Mouse (Mus musculus): ENCODE data around the gene Kctd20. TPM values are rescaled to one million over a fixed set of nuclear protein-coding genes. Genes with fewer than 3 reads are reported as not detected.
A peak's percentile ranks its signal among the peaks of the same experiment; 100 is the strongest.

Gene Kctd20
- total RNA-seq, 2 experiments from 2014 or later = 63.8 to 76.9 TPM

DNA sequence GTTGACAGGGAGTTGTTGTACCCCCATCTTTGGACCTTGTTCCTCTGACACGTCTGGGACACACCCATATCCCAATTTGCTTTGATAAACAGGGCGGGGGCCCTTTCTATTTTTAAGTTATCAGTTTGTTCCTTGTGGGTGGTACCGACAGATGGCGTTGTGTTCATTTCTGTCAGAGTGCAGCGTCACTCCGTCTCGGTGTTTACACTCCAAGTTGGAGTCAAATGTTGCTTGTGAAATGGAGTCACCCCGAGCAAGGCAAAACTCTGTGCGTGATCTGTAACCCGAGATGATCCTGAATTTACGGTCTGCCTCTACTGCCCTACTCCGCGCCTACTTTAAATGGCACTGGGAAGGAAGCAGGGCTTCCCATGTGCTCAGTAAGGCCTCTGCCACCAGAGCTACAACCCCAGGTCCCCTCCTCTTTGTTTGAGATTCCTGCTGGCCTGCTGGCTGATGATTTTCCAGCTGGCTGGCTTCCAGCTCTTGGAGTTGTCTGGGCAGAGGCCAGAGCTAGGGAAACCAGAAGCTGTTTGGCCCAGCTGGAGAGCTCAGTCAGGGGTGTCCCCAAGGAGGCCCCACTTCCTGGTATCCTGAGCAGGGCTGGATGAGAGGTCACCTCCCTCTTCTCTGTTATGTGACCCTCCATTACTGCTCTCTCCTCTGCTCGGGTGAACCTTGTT lies 21.2 kb upstream of the Kctd20 start:
- DNase-seq = peak; percentile 98 to 99
- intact Hi-C loops (cut with DNase I) = loop anchor here (2.0 kb wide), 1 partner anchor 20 kb away; the partner anchor contains the start of gene Kctd20

DNA sequence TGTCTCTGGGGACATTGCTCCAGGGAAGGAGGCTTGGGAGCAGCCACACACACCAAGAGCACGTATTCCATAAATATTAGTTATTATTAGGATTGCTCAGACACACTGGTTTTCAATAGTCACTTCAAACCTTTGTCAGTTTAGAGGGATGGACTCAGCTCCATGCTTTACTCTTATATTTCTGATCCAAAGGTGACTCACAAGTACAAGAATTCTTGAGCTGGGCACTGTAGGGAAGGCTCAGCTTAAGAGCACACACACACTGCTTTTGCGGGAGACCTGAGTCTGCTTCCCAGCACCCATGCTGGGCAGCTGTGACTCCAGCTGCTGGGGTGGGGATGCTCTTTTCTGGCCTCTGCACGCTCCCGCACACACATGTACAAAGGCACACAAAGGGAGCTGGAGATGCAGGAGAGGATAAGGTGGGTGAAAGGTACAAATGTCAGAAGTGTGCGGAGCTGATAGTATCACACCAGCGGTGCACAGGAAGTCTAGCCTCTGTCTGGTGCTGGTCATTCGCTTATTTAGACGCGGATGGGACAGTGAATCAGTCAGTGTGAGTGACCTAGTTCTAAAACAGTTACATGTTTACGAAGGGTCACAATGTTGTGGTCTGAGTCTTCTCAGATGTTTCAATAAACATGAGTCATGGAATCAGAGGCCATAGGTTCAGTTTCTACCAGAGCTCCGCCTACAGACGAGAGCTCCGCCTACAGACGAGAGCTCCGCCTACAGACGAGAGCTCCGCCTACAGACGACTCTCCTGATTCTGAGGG lies 20.1 kb upstream of the Kctd20 start:
- DNase-seq = no peak
- intact Hi-C loops (cut with DNase I) = loop anchor here (2.0 kb wide), 1 partner anchor 19 kb away; the partner anchor contains the start of gene Kctd20

DNA sequence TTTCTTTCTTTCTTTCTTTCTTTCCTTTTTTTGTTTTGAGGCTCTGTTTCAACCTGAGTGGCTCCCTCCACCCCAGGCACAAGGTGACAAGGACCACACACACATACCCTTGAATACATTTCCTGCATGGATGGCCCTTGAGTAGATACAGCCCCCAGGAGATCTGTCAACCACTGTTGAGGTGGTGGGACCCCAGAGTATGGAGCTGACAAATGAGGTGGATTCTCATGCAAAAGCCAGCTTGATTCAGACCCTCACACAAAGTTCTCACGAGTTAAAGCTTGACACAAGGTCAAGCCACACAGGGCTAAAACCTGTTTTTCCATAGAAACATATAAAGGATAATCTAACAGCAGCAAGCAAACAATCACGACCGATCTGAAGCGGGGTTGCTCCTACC lies 19.5 kb upstream of the Kctd20 start:
- no peak for DNase-seq

DNA sequence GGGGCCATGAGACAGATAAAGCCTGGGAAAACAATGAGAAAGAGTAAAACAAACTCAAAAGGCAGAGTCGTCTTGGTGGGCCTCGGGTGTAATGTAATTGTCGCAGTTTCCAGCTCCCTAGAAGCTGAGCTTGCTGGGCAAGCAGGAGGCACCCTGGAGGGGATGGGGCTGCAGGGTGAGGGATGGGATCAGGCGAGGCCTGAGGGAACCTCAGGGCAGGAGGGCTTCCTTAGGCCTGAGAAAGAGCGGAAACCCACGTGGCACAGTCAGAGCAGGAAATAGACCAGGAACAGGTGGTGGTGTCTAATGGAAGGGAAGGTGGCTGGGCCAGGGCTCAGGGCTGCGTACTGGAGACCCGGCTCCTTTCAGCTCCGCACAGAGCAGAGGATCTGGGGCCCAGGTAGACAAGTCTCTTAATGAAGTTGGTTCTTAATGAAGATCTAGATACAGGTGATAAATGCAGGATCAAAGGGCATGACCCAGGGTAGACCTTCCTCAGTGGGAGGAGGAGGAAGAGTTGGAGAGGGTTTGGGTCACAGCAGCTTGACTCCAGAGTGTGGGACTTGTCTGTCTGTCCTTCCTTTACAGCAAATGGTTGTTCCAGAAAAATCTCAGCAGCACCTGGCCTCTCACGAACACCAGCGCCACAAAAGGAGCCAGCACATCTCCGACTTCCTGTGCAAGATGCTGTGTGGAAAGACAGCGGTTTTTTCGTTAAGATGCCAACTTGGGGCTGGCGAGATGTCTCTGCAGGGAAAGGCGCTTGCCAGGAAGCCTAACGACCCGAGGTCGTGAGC lies 17.4 kb upstream of the Kctd20 start:
- intact Hi-C loops (cut with DNase I) = no loop called here
- DNase-seq = no peak

More for the DNA sequence above, 19.5 kb upstream of the Kctd20 start:
- intact Hi-C loops (cut with DNase I) = no loop called here

DNA sequence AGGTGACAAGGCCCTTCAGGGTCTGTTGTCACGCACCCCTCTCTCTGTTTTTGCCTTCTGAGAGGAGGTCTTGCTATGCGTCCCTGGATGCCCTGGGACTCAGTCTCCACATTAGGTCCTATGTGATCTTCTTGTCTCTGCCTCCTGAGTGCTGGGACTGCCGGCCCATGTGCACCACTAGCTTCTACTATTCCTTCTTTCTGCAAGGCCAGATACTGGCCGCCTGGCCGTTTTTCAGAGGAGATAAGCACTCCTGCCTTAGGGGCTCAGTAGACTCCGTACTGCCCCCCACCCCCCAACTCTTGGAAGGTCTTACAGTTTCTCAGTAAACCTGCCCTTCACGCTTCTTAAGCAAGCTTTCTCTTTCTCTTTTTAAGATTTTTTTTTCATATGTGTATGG lies 15.6 kb upstream of the Kctd20 start:
- DNase-seq = no peak
- intact Hi-C loops (cut with DNase I) = no loop called here

DNA sequence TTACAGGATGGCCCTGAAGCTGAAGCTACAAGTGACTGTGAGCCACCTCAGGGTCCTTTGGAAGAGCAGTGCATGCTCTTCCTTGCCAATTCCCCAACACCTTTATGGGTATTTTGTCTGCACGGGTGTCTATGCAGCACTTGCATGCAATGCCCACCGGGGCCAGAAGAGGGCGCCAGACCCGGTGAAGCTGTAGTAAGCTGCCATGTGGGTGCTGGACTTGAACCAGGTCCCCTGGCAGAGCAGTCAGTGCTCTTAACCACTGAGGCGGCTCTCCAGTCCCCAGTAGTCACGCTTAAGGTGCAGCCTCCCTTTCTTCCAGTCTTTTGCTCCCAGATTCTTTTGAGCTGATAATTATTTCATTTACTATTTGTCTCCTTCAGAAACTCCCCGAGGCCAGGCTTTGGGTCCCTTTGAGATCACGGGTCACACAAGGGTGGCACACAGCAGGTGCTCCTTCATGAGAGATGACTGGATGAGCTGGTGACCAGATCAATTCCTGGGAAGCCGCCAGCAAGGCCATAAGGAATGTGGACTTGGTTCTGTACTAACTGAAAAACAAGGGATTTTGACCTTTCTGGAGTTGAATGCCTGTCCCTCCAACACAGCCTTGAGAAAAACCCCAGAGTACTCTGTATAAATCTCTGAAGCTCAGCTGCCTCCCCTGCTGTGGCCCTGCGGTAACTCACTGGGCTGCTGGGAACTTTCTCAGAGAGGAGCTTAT lies 15.0 kb upstream of the Kctd20 start:
- intact Hi-C loops (cut with DNase I) = no loop called here
- DNase-seq = peak; percentile 16 to 62

DNA sequence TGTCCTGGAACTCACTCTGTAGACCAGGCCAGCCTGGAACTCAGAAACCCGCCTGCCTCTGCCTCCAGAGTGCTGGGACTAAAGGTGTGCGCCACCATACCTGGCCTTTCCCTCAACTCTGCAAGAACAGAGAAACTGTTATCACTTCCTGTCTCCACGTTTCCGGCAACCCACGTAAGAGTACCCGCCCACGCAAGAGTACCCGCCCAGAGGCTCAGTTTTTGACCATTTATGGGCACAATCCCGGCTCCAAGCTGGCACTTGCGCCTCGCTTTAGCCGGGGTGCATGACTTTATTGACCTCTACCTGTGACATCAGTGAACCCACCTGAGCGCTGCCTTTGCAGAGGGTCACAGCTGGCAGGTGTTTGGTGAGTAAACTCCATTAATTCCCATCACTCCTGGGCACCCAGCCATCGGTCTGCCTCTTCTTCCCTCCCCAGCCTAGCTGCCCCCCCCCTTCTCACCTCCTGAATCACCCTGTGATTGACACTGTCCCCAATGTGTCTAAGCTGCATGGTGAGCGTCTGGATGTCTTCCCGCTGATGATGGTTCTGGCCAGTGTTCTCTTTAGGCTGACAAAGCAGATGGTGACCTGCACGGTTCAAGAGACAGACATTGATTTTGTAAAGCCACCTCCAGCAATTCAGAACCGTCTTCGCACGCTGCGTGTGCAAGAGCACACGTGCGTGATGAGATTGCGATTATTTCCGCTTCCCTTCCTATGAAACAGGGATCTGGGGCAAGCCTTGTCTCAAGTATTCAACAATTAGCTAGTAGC lies 10.8 kb upstream of the Kctd20 start:
- DNase-seq = no peak
- intact Hi-C loops (cut with DNase I) = no loop called here

DNA sequence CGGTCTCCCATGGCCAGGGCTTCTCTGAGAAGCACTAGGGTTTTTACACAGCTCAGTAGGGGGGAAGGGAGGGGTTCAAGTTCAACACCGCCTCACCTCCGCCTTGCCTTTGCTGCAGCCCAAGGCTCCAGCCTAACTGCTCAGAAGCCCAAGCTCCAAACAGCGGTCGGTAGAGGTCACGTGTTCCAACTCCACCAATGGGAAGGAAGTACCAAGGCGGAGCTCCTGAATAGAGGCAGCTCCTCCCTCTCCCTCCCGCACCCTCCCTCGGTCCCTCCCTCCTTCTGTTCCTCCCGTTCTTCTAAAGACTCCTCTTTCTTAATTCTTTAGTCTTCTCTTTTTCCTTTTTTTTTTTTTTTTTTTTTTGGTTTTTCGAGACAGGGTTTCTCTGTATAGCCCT lies 9.6 kb upstream of the Kctd20 start:
- intact Hi-C loops (cut with DNase I) = no loop called here
- DNase-seq = no peak

DNA sequence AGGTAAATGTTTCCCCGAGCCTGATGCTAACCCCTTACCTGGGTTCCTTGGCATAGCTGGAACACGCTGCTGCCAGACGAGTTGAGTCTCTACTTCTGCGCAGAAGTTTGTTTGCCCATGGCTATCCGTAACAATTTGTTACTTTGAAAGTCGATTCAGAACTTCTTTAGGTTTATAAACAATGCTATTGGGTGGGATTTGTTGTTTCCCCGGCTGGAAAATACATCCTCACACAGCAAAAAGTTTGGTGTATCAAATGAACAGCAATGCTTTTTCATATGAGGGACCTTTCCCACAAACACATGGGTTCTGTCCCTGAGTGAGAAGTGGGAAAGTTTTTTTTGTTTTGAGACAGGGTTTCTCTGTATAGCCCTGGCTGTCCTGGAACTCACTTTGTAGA lies 8.0 kb upstream of the Kctd20 start, which contains the start of gene Pxt1:
TSS of gene Pxt1 (minus strand) at position 101 of the 400 bp plus-strand sequence.
- DNase-seq = no peak
- intact Hi-C loops (cut with DNase I) = no loop called here

DNA sequence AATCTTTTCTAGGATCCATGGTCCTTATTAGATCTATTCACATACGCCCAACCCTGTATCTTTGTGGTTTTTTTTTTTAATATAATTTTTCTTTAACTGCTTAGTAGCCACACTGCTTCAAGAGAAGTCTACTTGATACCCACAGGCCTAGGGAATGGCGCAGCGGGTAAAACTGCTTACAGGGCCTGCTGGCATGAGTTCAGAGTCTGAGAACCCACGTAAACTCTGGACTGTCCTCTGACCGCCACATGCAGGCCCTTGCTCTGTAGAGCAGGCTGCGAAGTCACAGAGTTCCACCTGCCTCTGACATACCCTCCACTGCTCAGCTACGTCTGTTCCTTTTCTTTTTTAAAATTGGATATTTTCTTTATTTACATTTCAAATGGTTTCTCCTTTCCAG lies 7.3 kb upstream of the Kctd20 start:
- intact Hi-C loops (cut with DNase I) = no loop called here
- no peak for DNase-seq

DNA sequence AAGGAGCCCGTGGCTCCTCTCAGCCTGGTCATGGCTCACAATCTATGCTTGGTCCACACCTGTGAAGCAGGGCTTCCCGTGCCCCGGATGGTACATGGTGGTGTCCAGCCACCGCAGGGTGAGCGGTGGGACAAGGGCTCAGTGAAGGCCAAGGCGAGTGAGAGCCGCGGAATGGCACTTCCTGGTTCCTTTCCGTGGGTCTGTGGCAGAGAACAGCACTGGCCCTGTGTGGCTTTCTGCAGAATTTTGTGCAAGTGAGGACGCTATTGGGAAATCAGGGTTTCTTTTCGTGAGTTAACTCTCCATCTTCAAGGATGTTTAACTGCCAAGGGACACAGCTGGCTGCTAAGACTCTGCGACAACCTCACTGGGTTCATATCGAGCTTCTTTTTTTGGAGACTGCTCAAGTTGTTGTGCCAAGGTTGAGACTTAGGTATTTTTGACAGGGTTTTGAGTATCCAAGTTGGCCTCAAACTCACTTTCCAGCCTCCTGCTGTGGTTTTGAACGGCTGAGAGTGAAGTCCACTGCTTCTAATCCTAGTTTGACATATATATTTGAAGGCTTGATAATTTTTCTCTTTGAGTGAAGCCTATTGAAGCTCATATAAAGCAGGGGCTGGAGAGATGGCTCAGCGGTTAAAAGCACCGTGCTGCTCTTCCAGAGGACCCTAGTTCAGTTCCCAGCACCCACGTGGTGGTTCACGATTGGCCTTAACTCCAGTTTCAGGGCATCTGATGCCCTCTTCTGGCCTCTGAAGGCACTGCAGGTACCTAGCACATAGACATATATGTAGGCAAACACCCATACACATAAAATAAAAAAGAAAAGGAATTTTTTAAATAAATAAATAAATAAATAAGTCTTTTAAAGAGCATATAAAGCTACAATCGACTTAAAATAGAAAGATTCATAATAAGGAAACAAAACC lies 4.5 kb upstream of the Kctd20 start:
- intact Hi-C loops (cut with DNase I) = no loop called here
- DNase-seq = no peak

DNA sequence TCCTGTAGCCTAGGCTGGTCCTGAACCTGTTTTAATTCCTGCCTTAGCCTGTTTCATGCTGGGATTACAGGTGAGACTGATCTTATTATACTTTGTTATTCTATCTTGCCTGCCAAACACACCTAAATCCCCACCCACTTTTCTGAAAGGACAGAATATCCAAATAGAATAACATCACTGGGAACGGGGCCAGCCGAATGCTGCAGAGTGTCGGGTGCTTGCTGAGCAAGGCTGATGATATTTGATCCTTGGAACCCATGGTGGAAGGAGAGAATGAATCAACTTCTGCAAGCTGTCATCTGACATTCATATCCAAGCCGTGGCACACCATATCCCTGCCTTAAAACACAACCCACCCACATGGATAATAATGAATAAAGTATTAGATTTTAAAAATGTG lies 3.1 kb upstream of the Kctd20 start:
- intact Hi-C loops (cut with DNase I) = no loop called here
- no peak for DNase-seq

DNA sequence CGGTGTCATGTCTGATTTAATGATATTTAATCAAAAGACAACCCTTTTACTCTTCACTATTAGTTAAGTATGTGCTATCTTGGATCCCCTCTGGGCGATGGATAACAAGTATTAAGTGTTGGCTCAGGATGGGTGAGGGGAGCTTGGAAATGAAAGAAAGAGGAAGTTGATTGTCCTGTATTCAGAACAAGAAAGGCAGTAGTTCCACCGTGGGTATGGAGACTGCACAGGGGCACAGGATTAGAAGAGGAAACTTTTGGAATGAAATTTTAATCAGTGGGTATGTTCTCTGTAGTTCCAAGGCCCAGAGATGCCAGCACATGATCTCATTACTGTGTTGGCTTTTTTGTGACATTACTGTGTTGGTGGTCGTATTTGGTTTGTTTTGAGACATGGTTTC lies 999 bp upstream of the Kctd20 start:
- no peak for DNase-seq
- intact Hi-C loops (cut with DNase I) = loop anchor here (2.0 kb wide), 1 partner anchor 20 kb away; no protein-coding TSS in a partner anchor

DNA sequence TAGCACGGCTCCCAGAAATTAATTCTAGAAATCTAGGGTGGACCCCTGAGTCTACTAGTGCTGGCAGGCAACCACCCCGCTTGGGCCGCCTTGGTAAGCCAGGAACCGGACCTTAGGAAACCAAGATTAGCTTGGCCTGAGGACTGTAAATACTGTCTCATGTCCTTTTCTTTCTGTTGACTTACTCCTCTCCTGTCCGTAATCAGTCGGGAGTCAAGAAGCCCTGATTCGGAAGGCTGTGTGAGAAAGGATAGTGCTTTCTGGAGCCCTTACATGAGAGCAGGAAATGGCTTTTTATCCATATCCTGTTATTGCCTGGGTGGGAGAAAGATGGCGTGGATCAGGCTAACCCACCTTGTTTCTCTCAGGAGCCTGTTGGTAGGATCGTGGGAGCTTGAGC lies 1.5 kb downstream of the Kctd20 start:
- peak; percentile 34 to 55 for DNase-seq
- intact Hi-C loops (cut with DNase I) = no loop called here

DNA sequence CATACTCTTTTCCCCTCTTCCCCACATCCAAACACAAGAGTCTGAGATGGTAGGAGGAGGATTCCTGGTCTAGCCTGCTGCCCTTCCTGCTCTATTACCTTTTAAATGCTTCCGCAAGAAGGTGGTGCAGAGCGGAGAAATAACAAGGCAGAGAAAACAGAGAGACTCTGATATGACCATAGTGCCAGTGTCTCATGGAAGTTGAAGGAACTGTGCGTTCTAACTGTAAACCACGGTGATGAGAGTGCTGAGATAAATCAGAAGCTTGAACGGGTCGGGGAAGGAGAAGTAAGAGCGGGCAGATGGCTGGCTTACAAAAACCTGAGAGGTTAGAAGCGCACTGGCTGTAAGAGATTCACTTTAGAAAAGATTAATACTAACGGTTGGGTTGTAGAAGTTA lies 2.7 kb downstream of the Kctd20 start:
- no peak for DNase-seq
- intact Hi-C loops (cut with DNase I) = no loop called here

DNA sequence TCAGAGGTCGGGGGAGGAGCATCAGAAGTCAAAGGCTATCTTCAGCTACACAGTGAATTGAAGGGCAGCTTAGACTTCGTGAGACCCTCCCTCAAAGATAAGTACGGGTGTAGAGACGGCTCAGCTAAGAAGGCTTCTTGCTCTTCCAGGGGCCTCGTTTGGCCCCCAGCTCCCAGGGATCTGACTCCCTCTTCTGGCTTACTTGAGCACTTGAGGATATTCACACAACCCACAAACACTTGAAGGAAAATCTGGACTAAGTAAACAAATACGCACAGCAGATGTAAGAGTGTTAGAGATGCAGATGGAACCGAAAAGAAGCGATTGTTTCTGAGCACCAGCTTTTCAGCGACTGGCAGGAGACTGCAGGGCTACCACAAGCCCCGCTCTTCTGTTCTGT lies 8.8 kb downstream of the Kctd20 start:
- no peak for DNase-seq
- intact Hi-C loops (cut with DNase I) = no loop called here

DNA sequence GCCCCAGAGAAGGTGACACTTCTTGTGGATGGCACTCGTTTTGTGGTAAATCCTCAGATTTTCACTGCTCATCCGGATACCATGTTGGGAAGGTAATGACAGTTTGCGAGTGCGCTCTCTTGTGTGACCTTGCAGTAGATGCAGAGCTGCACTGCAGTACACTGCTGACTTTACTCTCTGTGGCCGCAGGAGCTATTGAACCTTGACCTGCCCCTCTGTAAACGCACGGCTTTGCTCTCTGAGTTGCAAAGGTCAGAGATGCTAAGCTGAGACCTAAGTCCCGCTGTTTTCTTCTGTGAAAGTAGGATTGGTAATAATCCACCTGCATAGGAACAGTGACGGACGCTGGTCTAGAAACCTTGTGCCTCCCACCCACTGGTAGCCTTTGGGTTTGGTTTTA lies 9.8 kb downstream of the Kctd20 start:
- DNase-seq = no peak
- intact Hi-C loops (cut with DNase I) = no loop called here

DNA sequence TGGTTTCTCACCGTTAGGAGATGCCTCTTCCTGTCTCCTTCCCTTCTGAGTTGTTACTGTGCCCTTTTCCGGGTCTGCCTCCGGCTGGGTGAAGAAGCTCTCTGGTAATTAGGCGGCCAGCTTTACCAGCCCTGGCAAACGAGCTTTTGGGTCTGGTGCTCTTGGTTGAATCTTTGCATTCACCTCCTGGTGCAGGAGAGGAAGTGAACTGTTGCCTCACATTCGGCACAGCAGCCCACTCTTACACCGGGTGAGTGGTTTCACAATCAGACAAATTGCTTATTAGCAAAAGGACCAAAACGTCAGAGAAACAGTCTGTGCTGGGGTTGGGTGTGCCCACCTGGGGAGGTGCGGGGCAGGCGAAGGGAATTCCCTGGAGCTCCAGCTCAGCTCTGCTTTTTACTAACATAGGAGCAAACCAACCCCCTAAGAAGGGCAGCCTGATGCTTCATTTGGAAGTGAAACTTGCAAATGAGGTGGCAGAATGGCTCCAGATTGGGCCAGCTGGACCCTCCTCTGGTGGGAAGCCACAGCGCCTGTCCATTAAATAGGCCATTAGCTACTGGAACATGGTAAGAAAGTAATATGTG lies 15.4 kb downstream of the Kctd20 start:
- intact Hi-C loops (cut with DNase I) = no loop called here
- no peak for DNase-seq
